Mouse (Mus musculus): Measurements from ENCODE around the gene Arhgap35.

DNA sequence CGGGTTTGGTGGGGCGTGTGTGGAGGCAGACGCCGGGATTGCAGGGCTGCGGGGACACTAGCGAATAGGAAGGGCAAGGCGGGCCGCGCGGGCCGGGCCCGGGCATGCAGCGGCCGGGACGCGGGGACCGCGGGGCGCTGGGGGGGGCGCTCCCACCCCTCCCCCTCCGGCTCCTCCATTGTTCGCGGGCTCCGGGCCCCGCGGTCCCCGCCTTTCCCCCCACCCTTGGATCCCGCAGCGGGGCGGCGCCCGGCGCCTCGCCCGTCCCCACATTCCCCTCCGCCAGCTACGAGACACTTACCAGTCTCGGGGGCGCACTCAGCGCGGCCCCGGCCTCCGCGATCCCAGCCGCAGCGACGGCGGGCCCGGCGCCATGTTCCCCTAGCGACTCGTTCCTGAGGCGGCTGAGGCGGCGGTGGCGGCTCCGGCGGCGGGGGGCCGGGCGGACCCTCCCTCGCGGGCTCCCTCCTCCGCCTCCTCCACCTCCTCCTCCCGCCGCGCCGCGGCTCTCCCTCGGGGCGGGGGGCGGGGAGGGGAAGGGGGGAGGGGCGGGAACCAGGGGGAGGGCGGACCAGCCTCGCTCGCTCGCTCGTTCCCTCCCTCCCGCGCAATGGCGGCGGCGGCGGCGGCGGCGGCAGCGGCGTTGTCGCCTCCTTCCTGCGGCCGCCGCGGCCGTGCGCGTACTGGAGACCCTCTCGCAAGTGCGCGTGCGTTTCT lies 464 bp downstream of the Arhgap35 start:
- TF ChIP-seq CTCF (IDR thresholded peaks at IDR 0.05; ENCODE audit: borderline replicate concordance, control insufficient read depth, extremely low read depth, insufficient read depth, low read length, poor library complexity) (no peak), POLR2A (IDR thresholded peaks at IDR 0.05; ENCODE audit: control insufficient read depth, extremely low read depth, insufficient read depth, low read length, poor library complexity) (peak; percentile 77)

Measured in thymus, adult 2 months (tissue).